Mouse (Mus musculus): ENCODE measurements around the gene Rwdd2a.

- TF ChIP-seq CTCF (conservative IDR thresholded peaks at IDR 0.05; ENCODE audit: insufficient read depth, insufficient read length, low read depth, low read length) (no peak), POLR2A (IDR thresholded peaks at IDR 0.05; ENCODE audit: low read depth, low read length) (no peak)
These were observed 405 bp downstream of the Rwdd2a start for GRCm38 (mm10) chr9:86572196-86572595.
